ENCODE assay signal across 14 mouse cellular contexts in the genomic region with DNA sequence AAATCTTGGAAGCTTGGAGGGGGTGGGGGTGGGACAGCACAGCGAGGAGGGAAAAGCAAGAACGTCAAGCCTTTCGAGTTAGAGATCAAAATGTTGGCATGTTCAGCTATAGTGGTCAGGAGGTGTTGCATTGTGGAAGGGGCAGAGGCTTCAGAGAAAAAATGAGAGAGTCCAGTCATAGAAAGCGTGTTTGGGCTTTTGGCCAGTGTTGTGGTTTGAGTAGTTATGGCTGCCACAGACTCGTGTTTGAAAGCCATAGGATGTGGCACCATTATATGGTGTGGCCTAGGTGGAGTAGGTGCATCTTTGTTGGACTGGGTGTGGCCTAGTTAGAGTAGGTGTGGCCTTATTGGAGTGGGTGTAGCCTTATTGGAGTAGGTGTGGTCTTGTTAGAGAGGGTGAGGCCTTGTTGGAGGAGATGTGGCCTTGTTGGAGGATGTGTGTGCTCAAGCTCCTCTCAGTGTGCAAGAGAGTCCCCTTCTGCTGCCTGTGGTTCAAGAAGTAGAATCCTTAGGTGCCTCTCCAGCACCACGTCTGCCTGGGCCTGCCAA.
"Had no signal": no experiment of that assay in that cellular context is flagged by ENCODE, and none has a peak within 500 bp of the region (broad histone marks: within the 10 kb centered on the region; RNA-seq: fewer than 3 reads in every experiment).

No protein-coding gene starts in this region.

- H3K27me3 ChIP-seq: neural tube, embryonic 15.5 days had no signal

- DNase-seq: kidney, adult 18-20 months; kidney, postnatal 10 days; lung, adult 2 months; lung, postnatal 36 days; right cerebral cortex, adult 18-20 months; right cerebral cortex, postnatal 25 days; thymus, adult 2 months; thymus, postnatal 36 days had no signal

- H3K9me3 ChIP-seq: limb, embryonic 10.5 days; neural tube, embryonic 15.5 days had no signal

- H3K4me2 ChIP-seq: midbrain, embryonic 11.5 days; neural tube, embryonic 15.5 days had no signal

- H3K27ac ChIP-seq: limb, embryonic 10.5 days; liver, embryonic 14.5 days; neural tube, embryonic 15.5 days had no signal

- H3K9ac ChIP-seq: liver, embryonic 14.5 days; neural tube, embryonic 15.5 days had no signal

- H3K4me1 ChIP-seq: neural tube, embryonic 15.5 days had no signal

- H3K36me3 ChIP-seq: limb, embryonic 10.5 days; neural tube, embryonic 15.5 days had no signal

- ATAC-seq: lung, postnatal 0 days had no signal

- H3K4me3 ChIP-seq: limb, embryonic 10.5 days; myocyte; neural tube, embryonic 15.5 days had no signal
